Mouse (Mus musculus): ENCODE data around the gene Tmbim4. TPM values are rescaled to one million over a fixed set of nuclear protein-coding genes. Genes with fewer than 3 reads are reported as not detected.

The Tmbim4 gene
- polyA plus RNA-seq, 1 experiment from 2014 or later, result 140 TPM

DNA sequence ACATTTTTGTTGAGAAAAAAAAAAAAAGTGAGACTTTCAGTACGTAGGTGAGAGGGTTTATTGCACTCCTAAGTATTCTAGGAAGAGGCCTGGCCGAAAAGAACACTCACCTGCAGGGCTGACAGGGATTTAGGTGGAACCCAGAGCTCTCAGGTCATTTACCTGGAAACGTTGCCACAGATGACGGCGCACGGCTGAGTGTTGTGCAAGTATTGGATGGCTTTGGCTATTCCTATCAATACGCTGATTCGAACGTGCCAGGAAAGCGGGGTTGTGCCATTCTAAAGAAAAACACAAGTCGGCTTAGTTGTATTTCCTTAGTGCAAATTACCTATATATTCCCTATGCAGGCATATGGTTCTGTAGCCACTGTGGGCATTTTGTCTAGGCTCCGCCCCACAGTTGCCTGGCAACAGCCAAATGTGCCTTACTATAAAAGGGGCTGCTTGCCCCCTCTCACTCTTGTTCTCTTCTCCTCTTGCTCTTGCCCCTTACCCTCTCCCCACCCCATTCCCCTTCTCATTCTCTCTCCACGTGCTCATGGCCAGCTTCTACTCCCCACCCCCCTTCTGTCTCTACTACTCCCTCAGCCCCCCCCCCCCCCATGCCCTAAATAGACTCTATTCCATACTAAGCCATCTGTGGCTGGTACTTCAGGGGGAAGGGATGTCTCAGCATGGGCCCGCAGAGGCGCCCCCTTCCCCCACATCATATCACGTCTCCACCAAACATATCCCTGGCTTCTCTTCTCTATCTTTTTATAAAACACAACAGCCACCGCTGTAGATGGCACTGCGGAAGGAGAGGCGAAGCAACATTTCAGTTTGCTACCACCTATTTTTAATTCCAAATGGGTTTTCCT, 36.2 kb upstream of the Tmbim4 start:
- Histone ChIP-seq H3K27me3 (ENCODE audit: insufficient read depth, low read length) (no peaks in the 10 kb centered on the region), H3K4me1 (ENCODE audit: insufficient read depth) (no peaks in the 10 kb centered on the region; the same call in 1 of the 2 replicates), H3K9ac (replicated peaks) (no peak overlapping the region), H3K4me3 (ENCODE audit: low read depth, low read length) (no peak overlapping the region), H3K27ac (ENCODE audit: low read depth) (no peak overlapping the region), H3K36me3 (replicated peaks; ENCODE audit: insufficient read depth, low read length) (no peaks in the 10 kb centered on the region), H3K9me3 (ENCODE audit: low read length) (no peaks in the 10 kb centered on the region), H3K4me2 (ENCODE audit: low read depth, low read length) (no peak overlapping the region)
- DNase-seq (no peak), ATAC-seq (no peak)
- 81% methylated on average over 19 of the region's 19 CpGs for WGBS (ENCODE audit: insufficient replicate concordance)
- TF ChIP-seq EP300 (IDR thresholded peaks at IDR 0.05; ENCODE audit: low read depth) (no peak), CTCF (IDR thresholded peaks at IDR 0.05; ENCODE audit: low read depth) (no peak)

GRCm38 (mm10) chr10:120165793-120166503, 35.4 kb upstream of the Tmbim4 start:
- H3K27ac ChIP-seq (ENCODE audit: low read depth), result no peak overlapping the region
- H3K4me3 ChIP-seq (ENCODE audit: low read depth, low read length), result no peak overlapping the region
- no peak for ATAC-seq

GRCm38 (mm10) chr10:120168070-120168469, 33.3 kb upstream of the Tmbim4 start:
- no peaks in the 10 kb centered on the region for H3K9me3 ChIP-seq (ENCODE audit: low read length)
- H3K27ac ChIP-seq (ENCODE audit: low read depth), result no peak overlapping the region
- ATAC-seq (peak; percentile 48; the same call in 1 of the 2 replicates), DNase-seq (no peak)
- no peak overlapping the region for H3K9ac ChIP-seq (replicated peaks)
- H3K4me3 ChIP-seq (ENCODE audit: low read depth, low read length), result no peak overlapping the region
- 58% methylated on average over 1 of the region's 1 CpGs for WGBS (ENCODE audit: insufficient replicate concordance)
- H3K36me3 ChIP-seq (replicated peaks; ENCODE audit: insufficient read depth, low read length), result no peaks in the 10 kb centered on the region
- H3K4me2 ChIP-seq (ENCODE audit: low read depth, low read length), result no peak overlapping the region
- no peaks in the 10 kb centered on the region; the same call in 1 of the 2 replicates for H3K4me1 ChIP-seq (ENCODE audit: insufficient read depth)
- H3K27me3 ChIP-seq (ENCODE audit: insufficient read depth, low read length), result no peaks in the 10 kb centered on the region
- TF ChIP-seq EP300 (IDR thresholded peaks at IDR 0.05; ENCODE audit: low read depth), result 0 out of 2 replicates have a peak, but pooled peaks have one; percentile 21
- no peak for TF ChIP-seq CTCF (IDR thresholded peaks at IDR 0.05; ENCODE audit: low read depth)

More at GRCm38 (mm10) chr10:120165793-120166503, 35.4 kb upstream of the Tmbim4 start:
- no peak for TF ChIP-seq CTCF (IDR thresholded peaks at IDR 0.05; ENCODE audit: low read depth)
- no peak for TF ChIP-seq EP300 (IDR thresholded peaks at IDR 0.05; ENCODE audit: low read depth)
- 87% methylated on average over 17 of the region's 17 CpGs for WGBS (ENCODE audit: insufficient replicate concordance)
- Histone ChIP-seq H3K4me2 (ENCODE audit: low read depth, low read length) (no peak overlapping the region), H3K9me3 (ENCODE audit: low read length) (no peaks in the 10 kb centered on the region), H3K27me3 (ENCODE audit: insufficient read depth, low read length) (no peaks in the 10 kb centered on the region), H3K9ac (replicated peaks) (no peak overlapping the region), H3K4me1 (ENCODE audit: insufficient read depth) (no peaks in the 10 kb centered on the region; the same call in 1 of the 2 replicates), H3K36me3 (replicated peaks; ENCODE audit: insufficient read depth, low read length) (no peaks in the 10 kb centered on the region)
- no peak for DNase-seq

GRCm38 (mm10) chr10:120169064-120169463, 32.3 kb upstream of the Tmbim4 start:
- TF ChIP-seq CTCF (IDR thresholded peaks at IDR 0.05; ENCODE audit: low read depth) (no peak), EP300 (IDR thresholded peaks at IDR 0.05; ENCODE audit: low read depth) (no peak)
- Histone ChIP-seq H3K9me3 (ENCODE audit: low read length) (no peaks in the 10 kb centered on the region), H3K36me3 (replicated peaks; ENCODE audit: insufficient read depth, low read length) (no peaks in the 10 kb centered on the region), H3K27ac (ENCODE audit: low read depth) (no peak overlapping the region), H3K4me3 (ENCODE audit: low read depth, low read length) (no peak overlapping the region), H3K4me1 (ENCODE audit: insufficient read depth) (no peaks in the 10 kb centered on the region), H3K27me3 (ENCODE audit: insufficient read depth, low read length) (no peaks in the 10 kb centered on the region), H3K4me2 (ENCODE audit: low read depth, low read length) (no peak overlapping the region), H3K9ac (replicated peaks) (no peak overlapping the region)
- no peak for ATAC-seq
- no peak for DNase-seq
- WGBS (ENCODE audit: insufficient replicate concordance), result 28% methylated on average over 10 of the region's 10 CpGs

DNA sequence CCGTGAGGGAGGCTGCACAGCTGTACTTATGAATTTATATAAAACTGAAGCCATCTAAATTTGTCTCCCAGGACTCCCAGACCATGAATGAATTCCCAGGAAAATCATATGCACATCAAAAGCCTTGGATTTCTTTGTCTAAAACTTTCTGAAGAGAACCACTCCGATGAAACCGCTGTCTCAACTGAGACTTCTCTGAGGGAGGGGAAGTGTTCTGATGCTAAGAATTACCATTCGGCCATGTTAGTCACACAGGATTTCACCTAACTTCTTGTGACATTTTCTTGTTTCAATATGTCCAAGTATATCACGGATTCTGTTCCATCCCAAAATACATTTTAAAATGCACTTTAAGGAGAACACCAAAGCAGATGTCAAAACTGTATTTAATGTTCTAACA, 31.5 kb upstream of the Tmbim4 start:
- ATAC-seq, result no peak
- TF ChIP-seq CTCF (IDR thresholded peaks at IDR 0.05; ENCODE audit: low read depth), result no peak
- TF ChIP-seq EP300 (IDR thresholded peaks at IDR 0.05; ENCODE audit: low read depth), result no peak
- 75% methylated on average over 5 of the region's 5 CpGs for WGBS (ENCODE audit: insufficient replicate concordance)

GRCm38 (mm10) chr10:120170277-120170676, 31.1 kb upstream of the Tmbim4 start:
- no peak for TF ChIP-seq CTCF (IDR thresholded peaks at IDR 0.05; ENCODE audit: low read depth)
- no peak for TF ChIP-seq EP300 (IDR thresholded peaks at IDR 0.05; ENCODE audit: low read depth)
- H3K27me3 ChIP-seq (ENCODE audit: insufficient read depth, low read length), result no peaks in the 10 kb centered on the region
- H3K27ac ChIP-seq (ENCODE audit: low read depth), result no peak overlapping the region
- ATAC-seq, result no peak
- H3K36me3 ChIP-seq (replicated peaks; ENCODE audit: insufficient read depth, low read length), result peaks cover under 1% of the 10 kb centered on the region; the same call in 1 of the 2 replicates
- no peaks in the 10 kb centered on the region for H3K4me1 ChIP-seq (ENCODE audit: insufficient read depth)
- no peaks in the 10 kb centered on the region for H3K9me3 ChIP-seq (ENCODE audit: low read length)
- H3K4me3 ChIP-seq (ENCODE audit: low read depth, low read length), result no peak overlapping the region
- no peak for DNase-seq
- no peak overlapping the region for H3K4me2 ChIP-seq (ENCODE audit: low read depth, low read length)
- H3K9ac ChIP-seq (replicated peaks), result no peak overlapping the region
- 69% methylated on average over 4 of the region's 4 CpGs for WGBS (ENCODE audit: insufficient replicate concordance)

More for the DNA sequence above, 31.5 kb upstream of the Tmbim4 start:
- H3K9me3 ChIP-seq (ENCODE audit: low read length), result no peaks in the 10 kb centered on the region
- H3K36me3 ChIP-seq (replicated peaks; ENCODE audit: insufficient read depth, low read length), result no peaks in the 10 kb centered on the region
- H3K27ac ChIP-seq (ENCODE audit: low read depth), result no peak overlapping the region
- H3K4me3 ChIP-seq (ENCODE audit: low read depth, low read length), result no peak overlapping the region
- no peaks in the 10 kb centered on the region for H3K4me1 ChIP-seq (ENCODE audit: insufficient read depth)
- DNase-seq, result no peak
- H3K4me2 ChIP-seq (ENCODE audit: low read depth, low read length), result no peak overlapping the region
- no peaks in the 10 kb centered on the region for H3K27me3 ChIP-seq (ENCODE audit: insufficient read depth, low read length)
- no peak overlapping the region for H3K9ac ChIP-seq (replicated peaks)
